Mouse (Mus musculus): ENCODE results near the gene Odc1. TPM values are rescaled to one million over a fixed set of nuclear protein-coding genes. Genes with fewer than 3 reads are reported as not detected.

The Odc1 gene
- polyA plus RNA-seq, 1 experiment from 2014 or later, result 124 TPM

- ATAC-seq (ENCODE audit: low read depth), result no peak
- Histone ChIP-seq H3K36me3 (ENCODE audit: control insufficient read depth, insufficient read depth, low read length) (no peaks in the 10 kb centered on the region), H3K4me3 (ENCODE audit: low read depth, low read length) (no peak overlapping the region), H3K27me3 (ENCODE audit: control insufficient read depth, insufficient read depth, low read length) (no peaks in the 10 kb centered on the region), H3K9me3 (ENCODE audit: control insufficient read depth, low read length) (no peaks in the 10 kb centered on the region), H3K27ac (ENCODE audit: low read depth, low read length) (no peak overlapping the region), H3K9ac (replicated peaks; ENCODE audit: low read depth, low read length) (no peak overlapping the region), H3K4me2 (ENCODE audit: low read depth, low read length) (no peak overlapping the region), H3K4me1 (ENCODE audit: control insufficient read depth, insufficient read depth, low read length) (no peaks in the 10 kb centered on the region)
- WGBS, result 94% methylated on average over 7 of the region's 7 CpGs
These were observed 44.5 kb downstream of the Odc1 start for GRCm38 (mm10) chr12:17588906-17589612.

DNA sequence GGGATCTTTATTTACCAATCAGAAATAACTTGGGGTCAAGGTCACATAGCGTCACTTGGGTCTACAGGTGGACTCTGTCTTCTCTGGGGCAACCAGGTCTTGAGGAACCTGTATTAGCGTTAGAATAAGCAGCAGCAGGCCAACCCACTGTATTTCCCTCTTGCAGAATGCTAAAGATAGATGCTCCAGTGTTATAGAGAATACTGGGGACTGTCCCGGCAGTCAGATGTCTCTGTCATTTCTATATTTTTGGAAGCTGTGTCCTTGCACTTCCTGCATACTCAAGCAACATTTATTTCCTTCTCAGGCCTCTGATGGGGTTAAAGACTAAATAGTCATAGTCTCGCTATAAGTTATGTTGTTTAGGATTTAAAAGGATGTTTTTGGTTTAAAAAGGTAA is 46.7 kb downstream of the Odc1 start:
- Histone ChIP-seq H3K27me3 (ENCODE audit: control insufficient read depth, insufficient read depth, low read length) (no peaks in the 10 kb centered on the region), H3K4me2 (ENCODE audit: low read depth, low read length) (no peak overlapping the region), H3K9me3 (ENCODE audit: control insufficient read depth, low read length) (no peaks in the 10 kb centered on the region), H3K27ac (ENCODE audit: low read depth, low read length) (no peak overlapping the region), H3K4me1 (ENCODE audit: control insufficient read depth, insufficient read depth, low read length) (no peaks in the 10 kb centered on the region), H3K36me3 (ENCODE audit: control insufficient read depth, insufficient read depth, low read length) (no peaks in the 10 kb centered on the region), H3K4me3 (ENCODE audit: low read depth, low read length) (no peak overlapping the region), H3K9ac (replicated peaks; ENCODE audit: low read depth, low read length) (no peak overlapping the region)
- ATAC-seq (ENCODE audit: low read depth), result no peak
- WGBS, result 90% methylated on average over 4 of the region's 4 CpGs

- WGBS, result 87% methylated on average over 2 of the region's 2 CpGs
- H3K4me3 ChIP-seq (ENCODE audit: low read depth, low read length), result no peak overlapping the region
- no peaks in the 10 kb centered on the region for H3K9me3 ChIP-seq (ENCODE audit: control insufficient read depth, low read length)
- H3K27me3 ChIP-seq (ENCODE audit: control insufficient read depth, insufficient read depth, low read length), result no peaks in the 10 kb centered on the region
- no peak for ATAC-seq (ENCODE audit: low read depth)
- H3K9ac ChIP-seq (replicated peaks; ENCODE audit: low read depth, low read length), result no peak overlapping the region
- H3K4me1 ChIP-seq (ENCODE audit: control insufficient read depth, insufficient read depth, low read length), result no peaks in the 10 kb centered on the region
- H3K36me3 ChIP-seq (ENCODE audit: control insufficient read depth, insufficient read depth, low read length), result no peaks in the 10 kb centered on the region
- no peak overlapping the region for H3K27ac ChIP-seq (ENCODE audit: low read depth, low read length)
- H3K4me2 ChIP-seq (ENCODE audit: low read depth, low read length), result no peak overlapping the region
These were observed 49.4 kb downstream of the Odc1 start for GRCm38 (mm10) chr12:17593956-17594355.

DNA sequence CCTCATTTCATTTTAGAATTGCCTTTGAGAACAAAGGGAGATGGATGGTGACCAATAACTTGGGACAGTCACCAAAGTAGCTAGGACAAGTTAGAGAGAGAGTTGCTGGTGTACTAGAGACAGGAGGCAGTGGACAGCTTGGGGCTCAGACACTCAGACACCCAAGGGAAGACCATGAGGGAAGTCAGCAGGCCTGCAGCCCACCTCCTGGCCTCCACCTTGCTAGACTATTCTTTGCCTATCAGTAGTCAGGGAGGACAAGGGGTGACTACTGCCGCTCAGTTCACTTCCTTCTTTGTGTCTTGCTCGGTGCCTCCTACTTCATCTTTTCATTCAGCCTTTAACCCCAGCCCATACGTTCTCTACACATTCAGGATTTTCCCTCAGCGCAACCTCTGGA is 50.1 kb downstream of the Odc1 start:
- Histone ChIP-seq H3K9me3 (ENCODE audit: control insufficient read depth, low read length) (no peaks in the 10 kb centered on the region), H3K27ac (ENCODE audit: low read depth, low read length) (no peak overlapping the region), H3K4me3 (ENCODE audit: low read depth, low read length) (no peak overlapping the region), H3K36me3 (ENCODE audit: control insufficient read depth, insufficient read depth, low read length) (no peaks in the 10 kb centered on the region), H3K27me3 (ENCODE audit: control insufficient read depth, insufficient read depth, low read length) (no peaks in the 10 kb centered on the region), H3K4me2 (ENCODE audit: low read depth, low read length) (no peak overlapping the region), H3K9ac (replicated peaks; ENCODE audit: low read depth, low read length) (no peak overlapping the region), H3K4me1 (ENCODE audit: control insufficient read depth, insufficient read depth, low read length) (no peaks in the 10 kb centered on the region)
- WGBS, result 81% methylated on average over 4 of the region's 4 CpGs
- no peak for ATAC-seq (ENCODE audit: low read depth)

DNA sequence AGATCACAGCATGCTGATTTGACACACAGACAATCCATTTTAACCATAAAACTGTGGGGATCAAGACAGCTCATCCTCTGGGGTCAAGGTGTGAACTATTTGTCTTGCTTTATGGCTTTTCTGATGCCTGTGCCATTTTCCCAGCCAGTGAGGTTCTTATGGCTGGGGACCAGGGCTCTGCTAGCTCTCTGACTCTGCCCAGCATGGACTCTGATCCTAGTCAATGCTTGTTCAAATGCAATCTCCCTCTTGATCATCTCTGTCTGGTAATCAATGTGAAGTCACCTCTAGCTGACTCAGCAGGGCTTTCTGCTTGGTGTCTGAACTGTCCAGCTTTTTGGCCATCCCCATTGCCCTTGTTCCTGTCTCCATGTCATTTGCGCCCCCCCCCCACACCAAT is 50.6 kb downstream of the Odc1 start:
- Histone ChIP-seq H3K4me2 (ENCODE audit: low read depth, low read length) (no peak overlapping the region), H3K27ac (ENCODE audit: low read depth, low read length) (no peak overlapping the region), H3K36me3 (ENCODE audit: control insufficient read depth, insufficient read depth, low read length) (no peaks in the 10 kb centered on the region), H3K27me3 (ENCODE audit: control insufficient read depth, insufficient read depth, low read length) (no peaks in the 10 kb centered on the region), H3K9me3 (ENCODE audit: control insufficient read depth, low read length) (no peaks in the 10 kb centered on the region), H3K4me1 (ENCODE audit: control insufficient read depth, insufficient read depth, low read length) (no peaks in the 10 kb centered on the region), H3K9ac (replicated peaks; ENCODE audit: low read depth, low read length) (no peak overlapping the region), H3K4me3 (ENCODE audit: low read depth, low read length) (no peak overlapping the region)
- 100% methylated on average over 1 of the region's 1 CpGs for WGBS
- no peak for ATAC-seq (ENCODE audit: low read depth)

Other genes with a start within 250 kb of the Odc1 start
- gene Atp6v1c2, start 215.4 kb upstream of the Odc1 start, polyA plus RNA-seq (2014; fragmentation: Nextera tagmentation; extraction: Ambion mirVana), result 0.37 and 0.70 TPM in 2 replicates
- 19.8 and 23.2 TPM in 2 replicates for gene Nol10, start 196.3 kb upstream of the Odc1 start, polyA plus RNA-seq (2014; fragmentation: Nextera tagmentation; extraction: Ambion mirVana)
- gene Hpcal1, start 146.1 kb downstream of the Odc1 start, polyA plus RNA-seq (2014; fragmentation: Nextera tagmentation; extraction: Ambion mirVana), result 115 and 135 TPM in 2 replicates

Measured in neural tube, embryonic 14.5 days (tissue).